Mouse (Mus musculus) heart, postnatal 14 days (tissue): ENCODE data around the gene En2. TPM values are rescaled to one million over a fixed set of nuclear protein-coding genes. Genes with fewer than 3 reads are reported as not detected.

Source experiments
- DNase-seq, 2 experiments: peaks; one replicate each; pipeline ENCODE4 v3.0.0; 2021 to 2022
- intact Hi-C: fragments of 180-260 bp; cut with DNase I; formaldehyde crosslinking; loops from one replicate; pipeline ENCODE4 v1.15.1; 2025
- total RNA-seq, 2 experiments: library from RNA; stranded (reverse); gene quantifications; 2 replicates each; pipeline ENCODE4 v1.2.3; 2021

The En2 gene
- total RNA-seq, 2 experiments from 2014 or later, result not detected

GRCm38 (mm10) chr5:28159072-28159458, 6.4 kb upstream of the En2 start:
- DNase-seq, result no peak
- intact Hi-C loops, result no loop called here

GRCm38 (mm10) chr5:28159891-28160470, 5.5 kb upstream of the En2 start:
- intact Hi-C loops, result no loop called here
- DNase-seq, result no peak

- intact Hi-C loops, result no loop called here
- no peak for DNase-seq
These were observed 4.0 kb upstream of the En2 start for GRCm38 (mm10) chr5:28161383-28161937.

- intact Hi-C loops, result no loop called here
- no peak for DNase-seq
These were observed 3.5 kb upstream of the En2 start for GRCm38 (mm10) chr5:28161938-28162402.

GRCm38 (mm10) chr5:28163926-28164325, 1.6 kb upstream of the En2 start:
- no peak for DNase-seq
- intact Hi-C loops, result no loop called here

GRCm38 (mm10) chr5:28166256-28167231, 1.1 kb downstream of the En2 start:
- DNase-seq, result peak; percentile 36
- intact Hi-C loops, result loop anchor here (5.0 kb wide), 1 partner anchor 44 kb away; no protein-coding TSS in a partner anchor

- DNase-seq, result no peak
- intact Hi-C loops, result loop anchor here (5.0 kb wide), 1 partner anchor 45 kb away; no protein-coding TSS in a partner anchor
These were observed 2.2 kb downstream of the En2 start for GRCm38 (mm10) chr5:28167611-28168252.

- intact Hi-C loops, result loop anchor here (5.0 kb wide), 1 partner anchor 46 kb away; no protein-coding TSS in a partner anchor
- DNase-seq, result no peak
These were observed 3.0 kb downstream of the En2 start for GRCm38 (mm10) chr5:28168253-28169165.

- DNase-seq, result no peak
- intact Hi-C loops, result loop anchor here (5.0 kb wide), 1 partner anchor 47 kb away; no protein-coding TSS in a partner anchor
These were observed 3.8 kb downstream of the En2 start for GRCm38 (mm10) chr5:28169166-28169801.

- intact Hi-C loops, result no loop called here
- DNase-seq, result no peak
These were observed 4.6 kb downstream of the En2 start for GRCm38 (mm10) chr5:28170081-28170480.

GRCm38 (mm10) chr5:28170892-28171291, 5.4 kb downstream of the En2 start:
- DNase-seq, result no peak
- intact Hi-C loops, result no loop called here

GRCm38 (mm10) chr5:28171667-28172066, 6.2 kb downstream of the En2 start:
- no peak for DNase-seq
- intact Hi-C loops, result no loop called here

GRCm38 (mm10) chr5:28172261-28172920, 6.9 kb downstream of the En2 start:
- no peak for DNase-seq
- intact Hi-C loops, result no loop called here

GRCm38 (mm10) chr5:28172921-28173670, 7.6 kb downstream of the En2 start:
- intact Hi-C loops, result no loop called here
- no peak for DNase-seq

- intact Hi-C loops, result no loop called here
- no peak for DNase-seq
These were observed 8.2 kb downstream of the En2 start for GRCm38 (mm10) chr5:28173674-28174073.

GRCm38 (mm10) chr5:28174086-28174485, 8.6 kb downstream of the En2 start:
- no peak for DNase-seq
- intact Hi-C loops, result no loop called here

GRCm38 (mm10) chr5:28174876-28175569, 9.5 kb downstream of the En2 start:
- intact Hi-C loops, result no loop called here
- DNase-seq, result no peak
